ENCODE assay signal across 9 mouse cellular contexts in the genomic region with DNA sequence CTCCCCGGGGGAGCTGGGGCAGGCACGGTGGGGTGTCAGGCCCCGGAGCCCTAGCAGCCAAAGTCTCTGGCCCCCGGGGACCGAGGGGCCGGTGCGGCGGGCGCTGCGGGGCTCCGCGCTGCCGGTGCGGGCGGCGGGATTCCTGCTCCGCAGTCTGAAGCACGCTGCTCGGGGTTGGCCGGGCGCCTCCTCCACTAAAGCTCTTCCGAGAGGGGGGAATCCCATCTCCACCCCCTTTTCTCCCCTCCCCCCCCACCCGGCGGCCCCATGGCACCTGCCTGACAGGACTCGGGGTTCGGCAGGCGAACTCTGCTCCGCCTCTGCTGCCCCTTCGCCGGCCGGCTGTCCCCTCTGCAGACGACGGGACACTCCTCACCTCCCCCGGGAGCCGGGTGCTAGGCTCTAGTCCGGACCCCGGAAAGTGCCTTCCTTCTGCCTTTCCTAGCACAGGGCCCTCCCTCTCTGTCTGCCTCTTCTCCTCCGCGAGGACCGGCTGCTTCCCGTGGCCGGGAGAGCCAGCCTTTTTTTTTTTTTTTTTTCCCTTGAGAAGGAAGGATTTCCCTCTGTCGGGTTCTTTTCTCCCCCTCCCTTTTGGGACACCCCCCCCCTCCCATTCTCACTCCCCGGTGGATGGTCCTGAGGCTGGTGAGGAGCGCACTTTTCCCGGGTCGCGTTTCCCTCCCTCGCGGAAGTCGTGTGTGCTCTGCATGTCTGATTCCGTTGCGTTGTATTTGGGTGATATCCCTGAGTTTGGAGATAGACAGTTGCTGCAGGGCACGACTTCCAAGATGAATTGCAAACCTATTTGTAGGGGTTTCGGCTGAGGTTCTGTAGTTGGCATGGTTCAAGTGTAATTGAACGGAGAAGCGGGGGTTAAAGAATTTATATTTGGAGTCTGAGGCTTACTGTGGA. TPM values are rescaled to one million over a fixed set of nuclear protein-coding genes. Genes with fewer than 3 reads are reported as not detected.
A peak's percentile ranks its signal among the peaks of the same experiment; 100 is the strongest.
DNase-seq lines count a peak whose midpoint lies in the region; ATAC-seq and TF ChIP-seq lines count a peak whose summit lies in the region.
"Had no signal": no experiment of that assay in that cellular context is flagged by ENCODE, and none has a peak within 500 bp of the region (broad histone marks: within the 10 kb centered on the region; RNA-seq: fewer than 3 reads in every experiment).

No protein-coding gene starts in this region.

- H3K9ac ChIP-seq in intestine, embryonic 16.5 days (ENCODE audit: low read depth, low read length), result peak overlapping the region; percentile 89
- H3K9ac ChIP-seq in midbrain, embryonic 12.5 days (replicated peaks), result peak overlapping the region; percentile 81

- under 1% methylated on average over 47 of the region's 57 CpGs for WGBS in intestine, embryonic 16.5 days
- WGBS in limb, embryonic 10.5 days, result under 1% methylated on average over 48 of the region's 57 CpGs
- WGBS in midbrain, embryonic 12.5 days, result under 1% methylated on average over 39 of the region's 57 CpGs
- WGBS in small intestine, adult 2 months, result under 1% methylated on average over 57 of the region's 57 CpGs

- H3K4me2 ChIP-seq in intestine, embryonic 16.5 days (ENCODE audit: low read depth, low read length), result peak overlapping the region; percentile 77
- H3K4me2 ChIP-seq in midbrain, embryonic 12.5 days (replicated peaks), result peak overlapping the region; percentile 70

- peak overlapping the region; percentile 100 for H3K27ac ChIP-seq in intestine, embryonic 16.5 days (ENCODE audit: low read length)
- peak overlapping the region; percentile 96 for H3K27ac ChIP-seq in limb, embryonic 10.5 days
- H3K27ac ChIP-seq in midbrain, embryonic 12.5 days (replicated peaks), result peak overlapping the region; percentile 98
- peak overlapping the region; percentile 67 for H3K27ac ChIP-seq in small intestine, adult 2 months (ENCODE audit: insufficient read depth, low read depth, low read length)

- peak overlapping the region; percentile 96 for H3K4me3 ChIP-seq in intestine, embryonic 16.5 days (ENCODE audit: low read length)
- peak overlapping the region; percentile 83 for H3K4me3 ChIP-seq in limb, embryonic 10.5 days
- peak overlapping the region; percentile 78 for H3K4me3 ChIP-seq in midbrain, embryonic 12.5 days
- H3K4me3 ChIP-seq in small intestine, adult 2 months (ENCODE audit: low read depth, low read length), result peak overlapping the region; percentile 69

- peak; percentile 27 for ATAC-seq in intestine, embryonic 16.5 days
- peak; percentile 42 for ATAC-seq in midbrain, embryonic 12.5 days (ENCODE audit: low FRiP score, low read depth)
- no peak for ATAC-seq in monocyte, adult 5-6 weeks (replicated peaks; ENCODE audit: insufficient number of reproducible peaks, low FRiP score, low TSS enrichment, poor library complexity, severe bottlenecking)

- no peaks in the 10 kb centered on the region for H3K27me3 ChIP-seq in intestine, embryonic 16.5 days (replicated peaks; ENCODE audit: control insufficient read depth, insufficient read depth, low read length)
- H3K27me3 ChIP-seq in limb, embryonic 10.5 days (ENCODE audit: low read depth, poor library complexity, severe bottlenecking), result no peaks in the 10 kb centered on the region
- H3K27me3 ChIP-seq in midbrain, embryonic 12.5 days, result no peaks in the 10 kb centered on the region
- no peaks in the 10 kb centered on the region for H3K27me3 ChIP-seq in small intestine, adult 2 months (ENCODE audit: control insufficient read depth, insufficient read depth, low read length)

- H3K9me3 ChIP-seq in intestine, embryonic 16.5 days (ENCODE audit: control insufficient read depth, low read length), result no peaks in the 10 kb centered on the region
- no peaks in the 10 kb centered on the region for H3K9me3 ChIP-seq in limb, embryonic 10.5 days (replicated peaks)
- no peaks in the 10 kb centered on the region for H3K9me3 ChIP-seq in midbrain, embryonic 12.5 days

- peaks cover 3% of the 10 kb centered on the region; the same call in 1 of the 2 replicates for H3K4me1 ChIP-seq in intestine, embryonic 16.5 days (ENCODE audit: control insufficient read depth, insufficient read depth, low read length)
- H3K4me1 ChIP-seq in limb, embryonic 10.5 days, result peaks cover 9% of the 10 kb centered on the region; the same call in 1 of the 2 replicates
- H3K4me1 ChIP-seq in midbrain, embryonic 12.5 days, result peaks cover 4% of the 10 kb centered on the region
- no peaks in the 10 kb centered on the region for H3K4me1 ChIP-seq in small intestine, adult 2 months (ENCODE audit: control insufficient read depth, insufficient read depth, insufficient read length, low read length)

- intact Hi-C loops in gastrocnemius, postnatal 36 days (cut with DNase I), result no loop called here

- peak; percentile 22 for DNase-seq in WW6 (ENCODE audit: low read depth, low spot score)
- DNase-seq in cerebellum, postnatal 4 days (ENCODE audit: low spot score in 2 of 2), result peak; percentile 32 to 43
- peak; percentile 37 to 44 for DNase-seq in gastrocnemius, postnatal 36 days
- DNase-seq in limb, embryonic 10.5 days (ENCODE audit: low spot score), result peak; percentile 67

- H3K36me3 ChIP-seq in intestine, embryonic 16.5 days (ENCODE audit: control insufficient read depth, insufficient read depth, low read length), result no peaks in the 10 kb centered on the region
- H3K36me3 ChIP-seq in limb, embryonic 10.5 days, result no peaks in the 10 kb centered on the region
- H3K36me3 ChIP-seq in midbrain, embryonic 12.5 days, result no peaks in the 10 kb centered on the region
- H3K36me3 ChIP-seq in small intestine, adult 2 months (ENCODE audit: control insufficient read depth, insufficient read depth, low read length), result no peaks in the 10 kb centered on the region

- TF ChIP-seq POLR2A in small intestine, adult 2 months (IDR thresholded peaks at IDR 0.05; ENCODE audit: low read depth, low read length), result no peak; the same call in 1 of the 2 replicates

- TF ChIP-seq CTCF in small intestine, adult 2 months (IDR thresholded peaks at IDR 0.05; ENCODE audit: extremely low read depth, insufficient read length, insufficient replicate concordance, low read depth, low read length), result no peak

RNA-seq across cellular contexts. Expression of gene Gphn, which starts 1.1 kb away (rescaled TPM):
- 10 to 100 TPM; 29.7 to 32.8 TPM for total RNA-seq in gastrocnemius, postnatal 36 days (2021)
- 12.8 and 13.9 TPM in 2 replicates for polyA plus RNA-seq in intestine, embryonic 16.5 days (2015; fragmentation: Nextera tagmentation; extraction: Ambion mirVana)
- 9.8 and 10.8 TPM in 2 replicates for polyA plus RNA-seq in limb, embryonic 10.5 days (2016; fragmentation: Nextera tagmentation; extraction: Ambion mirVana)
- polyA plus RNA-seq in midbrain, embryonic 12.5 days (2016; fragmentation: Nextera tagmentation; extraction: Ambion mirVana), result 20.9 and 23.5 TPM in 2 replicates
- polyA plus RNA-seq in small intestine, adult 2 months (2012; rRNA removed), result 6.3 and 7.2 TPM in 2 replicates
- 6.1 to 10.7 TPM (median 7.6 TPM) in 3 replicates for total RNA-seq in monocyte, adult 5-6 weeks (2017)

RNA-seq across cellular contexts. Expression of gene Gm6657, which starts 33.2 kb away (rescaled TPM):
- not detected for total RNA-seq in gastrocnemius, postnatal 36 days (2021)
- polyA plus RNA-seq in intestine, embryonic 16.5 days (2015; fragmentation: Nextera tagmentation; extraction: Ambion mirVana), result not detected in 2 replicates
- polyA plus RNA-seq in limb, embryonic 10.5 days (2016; fragmentation: Nextera tagmentation; extraction: Ambion mirVana), result not detected in 2 replicates
- polyA plus RNA-seq in midbrain, embryonic 12.5 days (2016; fragmentation: Nextera tagmentation; extraction: Ambion mirVana), result not detected in 2 replicates
- polyA plus RNA-seq in small intestine, adult 2 months (2012; rRNA removed), result not detected in 2 replicates
- total RNA-seq in monocyte, adult 5-6 weeks (2017), result not detected in 3 replicates
- total RNA-seq: neutrophil, adult 5-6 weeks had no signal
